Mouse (Mus musculus) kidney, adult 2 months (tissue): Measurements from ENCODE around the gene Chdh. TPM values are rescaled to one million over a fixed set of nuclear protein-coding genes. Genes with fewer than 3 reads are reported as not detected.
A peak's percentile ranks its signal among the peaks of the same experiment; 100 is the strongest.

Experiments used
- DNase-seq: peaks from one replicate; pipeline ENCODE4 v3.0.0; 2021
- H3K27ac ChIP-seq: fragments of 200-500 bp; 2 replicates; pipeline ENCODE4 v1.5.1; 2012; ENCODE audit warnings: low read depth, low read length, control low read depth, inconsistent platforms; ENCODE audit not compliant: insufficient read depth
- H3K27me3 ChIP-seq: fragments of 200-500 bp; replicated peaks from 2 replicates; pipeline ENCODE4 v1.6.1; 2012; ENCODE audit warnings: mild to moderate bottlenecking, moderate library complexity, low read length, inconsistent platforms; ENCODE audit not compliant: control insufficient read depth, insufficient read depth
- H3K36me3 ChIP-seq: fragments of 200-500 bp; 2 replicates; pipeline ENCODE4 v1.6.1; 2012; ENCODE audit warnings: mild to moderate bottlenecking, moderate library complexity, low read length, inconsistent platforms; ENCODE audit not compliant: control insufficient read depth, insufficient read depth
- H3K4me1 ChIP-seq: fragments of 200-500 bp; 2 replicates; pipeline ENCODE4 v1.6.1; 2011; ENCODE audit warnings: low read length; ENCODE audit not compliant: control insufficient read depth, insufficient read depth
- H3K4me3 ChIP-seq: fragments of 200-500 bp; 2 replicates; pipeline ENCODE4 v1.5.1; 2011; ENCODE audit warnings: mild to moderate bottlenecking, low read depth, low read length, control low read depth; ENCODE audit not compliant: insufficient read depth
- CTCF ChIP-seq: fragments of 200-500 bp; conservative IDR thresholded peaks from 2 replicates; pipeline ENCODE4 v1.5.1; 2011; ENCODE audit warnings: low read depth, mild to moderate bottlenecking, control low read depth, low read length, moderate library complexity, mixed read lengths; ENCODE audit not compliant: insufficient read depth, insufficient read length
- POLR2A ChIP-seq: fragments of 200-500 bp; IDR thresholded peaks from one replicate; pipeline ENCODE4 v1.6.1; 2011; ENCODE audit warnings: low read depth, low read length, control low read depth
- WGBS: fragments of 180-500 bp; shearing (Covaris S2); methylation state at CpG from one replicate; pipeline ENCODE4 v1.1.7; 2018; 5-methylcytosine and 5-hydroxymethylcytosine counted together
- polyA plus RNA-seq: library from polyadenylated mRNA; depleted of rRNA; stranded (reverse); fragments of >200 nt; gene quantifications from 2 replicates; pipeline ENCODE4 v1.2.3, GENCODE M21; 2012; rRNA removed

The Chdh gene
- polyA plus RNA-seq, 1 experiment: 112 TPM

DNA sequence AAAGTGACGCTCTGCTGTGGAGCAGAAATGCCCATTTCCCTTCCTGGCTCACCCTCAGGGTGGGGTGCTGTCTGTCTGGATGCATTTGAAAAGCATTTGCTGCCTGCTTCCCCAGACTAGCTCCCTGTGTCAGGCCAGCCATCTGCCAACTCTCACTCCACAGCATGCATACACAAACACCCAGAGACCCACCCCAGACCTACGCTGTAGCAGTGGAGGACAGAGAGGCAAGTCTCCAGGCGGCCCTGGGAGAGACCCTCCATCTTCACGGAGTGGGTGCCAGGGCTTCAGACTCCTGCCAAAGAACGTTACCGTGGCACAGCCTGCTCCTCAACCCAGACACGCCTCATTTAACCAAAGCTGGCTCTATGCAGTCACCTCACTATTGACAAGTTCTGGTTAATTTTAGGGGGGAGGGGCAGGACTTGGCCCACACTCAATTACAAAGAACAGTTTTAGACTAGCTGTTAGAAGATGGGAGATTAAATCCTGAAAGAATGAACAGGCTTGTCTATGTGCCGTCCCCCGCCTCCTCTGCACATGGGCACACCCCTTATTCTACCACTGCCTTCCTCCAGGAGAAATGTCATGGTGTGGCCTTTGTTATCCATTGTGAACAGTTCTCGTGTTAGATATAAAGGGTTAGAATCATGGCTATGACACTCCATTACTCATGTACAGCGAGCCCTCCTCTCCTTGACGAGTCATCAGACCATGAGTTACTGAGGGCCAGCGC, 47.4 kb downstream of the Chdh start:
- Histone ChIP-seq H3K4me3 (no peak overlapping the region), H3K27me3 (no peaks in the 10 kb centered on the region), H3K4me1 (peaks cover 4% of the 10 kb centered on the region; the same call in 1 of the 2 replicates), H3K27ac (no peak overlapping the region), H3K36me3 (no peaks in the 10 kb centered on the region)
- WGBS: 48% methylated on average over 13 of the region's 13 CpGs
- no peak for TF ChIP-seq POLR2A
- no peak for TF ChIP-seq CTCF
- peak; percentile 65 for DNase-seq

DNA sequence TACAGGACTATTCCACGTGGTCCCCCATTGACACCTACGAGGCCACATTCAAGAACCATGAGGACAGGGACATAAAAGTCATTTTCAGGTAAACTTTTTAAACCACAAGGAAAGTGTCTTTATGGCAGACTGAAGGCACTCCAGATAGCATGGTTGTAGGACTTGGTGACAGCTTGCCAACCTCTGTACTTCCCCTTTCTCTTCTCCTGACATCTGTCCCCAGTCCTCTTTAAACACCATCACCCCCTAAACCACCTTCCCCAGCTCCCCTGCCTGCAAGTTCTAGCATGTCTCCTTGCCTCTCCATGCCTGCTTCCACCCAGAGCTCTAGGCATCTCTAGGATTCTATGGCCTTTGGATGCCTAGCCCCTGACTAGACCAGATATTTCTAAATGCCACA, 56.0 kb downstream of the Chdh start:
- no peak overlapping the region for H3K4me3 ChIP-seq
- TF ChIP-seq POLR2A (no peak), CTCF (no peak)
- H3K27ac ChIP-seq: no peak overlapping the region
- H3K4me1 ChIP-seq: no peaks in the 10 kb centered on the region
- 84% methylated on average over 2 of the region's 2 CpGs for WGBS
- H3K36me3 ChIP-seq: no peaks in the 10 kb centered on the region
- H3K27me3 ChIP-seq: no peaks in the 10 kb centered on the region
- no peak for DNase-seq

DNA sequence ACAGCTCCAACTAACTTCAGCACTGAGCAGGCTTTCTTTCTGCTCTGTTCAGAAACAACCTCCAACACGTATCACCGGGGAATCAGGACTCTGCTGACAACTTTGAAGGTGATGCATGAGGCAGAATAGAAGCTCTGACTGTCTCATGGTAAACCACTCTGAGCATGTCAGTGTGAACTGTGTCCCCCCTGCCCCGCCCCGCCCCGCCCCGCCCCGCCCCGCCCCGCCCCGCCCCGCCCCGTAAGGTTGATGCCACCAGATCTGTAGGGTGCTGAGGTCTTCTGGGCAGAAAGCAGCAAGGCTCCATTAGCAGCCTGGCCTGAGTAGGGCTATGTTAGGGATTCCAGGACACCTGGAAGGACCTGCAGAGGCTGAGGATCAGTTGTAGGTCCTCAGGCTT, 57.9 kb downstream of the Chdh start:
- no peak for TF ChIP-seq POLR2A
- no peak for TF ChIP-seq CTCF
- H3K36me3 ChIP-seq: no peaks in the 10 kb centered on the region
- H3K4me3 ChIP-seq: no peak overlapping the region
- no peaks in the 10 kb centered on the region for H3K27me3 ChIP-seq
- H3K27ac ChIP-seq: no peak overlapping the region
- WGBS: 91% methylated on average over 12 of the region's 12 CpGs
- no peaks in the 10 kb centered on the region for H3K4me1 ChIP-seq
- DNase-seq: no peak

DNA sequence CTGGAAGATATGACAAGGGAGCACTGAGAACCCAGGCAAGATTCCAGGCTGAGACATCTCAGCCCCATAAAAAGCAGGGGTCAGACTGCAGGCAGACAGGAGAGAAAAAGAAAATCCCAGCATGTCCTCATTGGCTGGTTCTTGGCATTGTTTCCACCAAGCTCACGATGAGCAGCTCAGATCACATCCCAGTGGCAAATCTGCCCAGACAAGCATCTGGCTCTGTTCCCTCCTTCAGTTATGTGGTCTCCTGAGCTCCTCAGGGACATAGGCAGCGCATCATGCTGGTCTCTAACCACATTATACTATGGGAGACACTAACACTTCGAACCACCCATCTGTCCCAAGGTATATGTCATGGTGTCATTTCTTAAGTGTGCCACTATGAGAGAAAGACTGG, 59.7 kb downstream of the Chdh start:
- no peak overlapping the region for H3K27ac ChIP-seq
- no peak for TF ChIP-seq CTCF
- TF ChIP-seq POLR2A: no peak
- H3K36me3 ChIP-seq: no peaks in the 10 kb centered on the region
- no peak overlapping the region for H3K4me3 ChIP-seq
- H3K4me1 ChIP-seq: no peaks in the 10 kb centered on the region
- no peak for DNase-seq
- WGBS: 78% methylated on average over 3 of the region's 3 CpGs
- no peaks in the 10 kb centered on the region for H3K27me3 ChIP-seq

DNA sequence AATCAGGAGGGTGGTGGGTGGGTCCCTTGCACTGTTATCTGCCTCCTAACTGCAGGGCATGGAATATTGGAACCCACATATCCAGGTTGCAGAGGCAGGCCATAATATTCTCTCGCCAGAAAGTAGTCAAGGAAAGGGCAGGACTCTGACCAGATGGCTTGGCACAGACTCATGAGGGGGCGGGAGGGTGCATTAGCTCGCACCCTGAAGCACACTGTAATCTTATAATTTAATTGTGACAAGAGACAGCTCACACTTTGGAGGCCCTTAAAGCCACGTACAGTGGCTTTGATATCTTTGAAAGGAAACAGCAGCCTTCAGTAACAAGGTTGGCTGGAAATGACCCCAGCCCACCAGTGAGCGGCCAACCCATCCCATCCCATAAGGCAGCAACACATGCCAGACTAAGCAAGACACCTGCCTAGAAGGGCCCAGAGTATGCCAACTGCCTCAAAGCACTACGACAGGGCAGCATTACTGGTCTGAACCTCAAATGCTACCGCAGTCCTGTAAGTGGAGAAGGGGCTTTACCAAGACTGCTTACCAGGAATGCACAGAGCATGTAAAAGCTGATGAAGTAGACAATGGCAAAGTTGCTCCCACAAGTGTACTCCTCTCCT, 66.6 kb downstream of the Chdh start:
- H3K4me1 ChIP-seq: peaks cover 3% of the 10 kb centered on the region; the same call in 1 of the 2 replicates
- no peak for DNase-seq
- WGBS: 65% methylated on average over 7 of the region's 7 CpGs
- no peaks in the 10 kb centered on the region for H3K27me3 ChIP-seq
- TF ChIP-seq CTCF (no peak), POLR2A (no peak)
- no peaks in the 10 kb centered on the region for H3K36me3 ChIP-seq
- no peak overlapping the region for H3K27ac ChIP-seq
- no peak overlapping the region for H3K4me3 ChIP-seq

DNA sequence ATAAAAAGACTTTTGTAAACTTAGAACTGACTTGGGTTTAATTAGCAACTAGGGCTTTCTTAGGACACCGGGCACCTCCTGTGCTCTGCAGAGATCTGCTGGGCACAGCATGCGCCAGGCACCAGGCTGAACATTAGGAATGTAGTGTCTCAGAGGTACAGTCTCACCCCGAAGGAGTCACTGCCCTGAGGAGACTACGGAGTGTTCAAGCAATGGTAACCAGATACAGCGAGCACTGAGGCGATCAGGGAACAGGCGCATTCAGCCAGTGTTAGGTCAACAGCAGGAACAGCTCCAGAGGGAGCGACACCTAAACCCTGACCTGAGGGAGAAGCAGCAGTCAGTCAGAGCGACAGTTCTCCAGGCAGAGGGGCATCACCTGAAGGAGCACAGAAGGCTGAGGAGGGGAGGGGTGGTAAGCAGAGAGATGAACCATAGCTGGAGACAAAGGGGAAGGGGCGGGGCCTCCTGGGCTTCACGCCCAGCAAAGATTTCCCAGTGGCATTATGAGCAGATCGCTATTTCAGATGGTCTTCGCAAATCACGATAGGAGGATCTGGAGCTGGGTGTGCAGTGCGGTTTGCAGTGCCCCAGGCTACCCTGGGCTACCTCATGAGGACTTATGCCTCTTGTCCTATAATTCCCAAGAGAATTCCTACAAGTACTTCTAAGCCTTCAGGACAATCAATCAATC, 69.4 kb downstream of the Chdh start:
- Histone ChIP-seq H3K27ac (peak overlapping the region; percentile 82), H3K4me1 (peaks cover 3% of the 10 kb centered on the region; the same call in 1 of the 2 replicates), H3K36me3 (no peaks in the 10 kb centered on the region), H3K27me3 (no peaks in the 10 kb centered on the region), H3K4me3 (peak overlapping the region; percentile 18; the same call in 1 of the 2 replicates)
- peak; percentile 85 for DNase-seq
- 41% methylated on average over 15 of the region's 15 CpGs for WGBS
- TF ChIP-seq CTCF (no peak), POLR2A (peak; percentile 19)

DNA sequence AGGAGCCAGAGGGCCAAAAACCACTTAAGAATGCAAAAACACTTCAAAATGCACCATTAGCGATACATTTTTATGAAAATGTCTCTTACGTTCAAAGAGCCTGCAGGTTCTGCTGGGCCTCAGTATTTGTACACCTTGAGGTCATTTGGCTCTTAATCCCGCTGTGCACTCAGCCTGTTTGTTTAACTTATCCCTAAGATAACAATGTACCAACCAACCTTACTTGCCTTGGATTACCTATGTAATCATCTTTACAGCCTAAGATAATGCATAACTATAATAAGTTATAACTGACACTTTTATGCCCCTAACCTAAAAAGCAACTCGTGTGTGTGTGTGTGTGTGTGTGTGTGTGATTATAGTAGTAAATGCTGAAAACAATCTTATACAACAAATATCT, 70.9 kb downstream of the Chdh start:
- WGBS: 87% methylated on average over 4 of the region's 4 CpGs
- Histone ChIP-seq H3K36me3 (no peaks in the 10 kb centered on the region), H3K27me3 (no peaks in the 10 kb centered on the region), H3K4me3 (no peak overlapping the region), H3K27ac (no peak overlapping the region), H3K4me1 (peaks cover 3% of the 10 kb centered on the region; the same call in 1 of the 2 replicates)
- DNase-seq: no peak
- no peak for TF ChIP-seq POLR2A
- TF ChIP-seq CTCF: no peak

Other genes starting within 250 kb of the Chdh start
- gene Selenok, start 40.7 kb upstream of the Chdh start, polyA plus RNA-seq: 49.4 and 68.3 TPM in 2 replicates
- gene Actr8, start 30.7 kb upstream of the Chdh start, polyA plus RNA-seq: 20.1 and 22.2 TPM in 2 replicates
- 6.7 and 7.3 TPM in 2 replicates for gene Il17rb, start 127 bp upstream of the Chdh start, polyA plus RNA-seq